Mouse (Mus musculus): ENCODE measurements around the gene N6amt1.

Gene N6amt1

GRCm38 (mm10) chr16:87324571-87324970, 29.4 kb upstream of the N6amt1 start:
- Histone ChIP-seq H3K4me3 (replicated peaks; ENCODE audit: low read length) (no peak overlapping the region), H3K9me3 (ENCODE audit: low read length) (no peaks in the 10 kb centered on the region), H3K4me1 (replicated peaks; ENCODE audit: low read depth, low read length) (no peaks in the 10 kb centered on the region), H3K27me3 (ENCODE audit: insufficient read depth, low read length) (no peaks in the 10 kb centered on the region), H3K36me3 (ENCODE audit: insufficient read depth, low read length) (no peaks in the 10 kb centered on the region)
- no peak for TF ChIP-seq NANOG (IDR thresholded peaks at IDR 0.05; ENCODE audit: borderline replicate concordance, low read length)
- TF ChIP-seq CTCF (conservative IDR thresholded peaks at IDR 0.05; ENCODE audit: low read length), result no peak
- no peak for TF ChIP-seq POU5F1 (IDR thresholded peaks at IDR 0.05; ENCODE audit: borderline replicate concordance, low read length)

- TF ChIP-seq POU5F1 (IDR thresholded peaks at IDR 0.05; ENCODE audit: borderline replicate concordance, low read length) (no peak), CTCF (conservative IDR thresholded peaks at IDR 0.05; ENCODE audit: low read length) (no peak), NANOG (IDR thresholded peaks at IDR 0.05; ENCODE audit: borderline replicate concordance, low read length) (no peak)
- Histone ChIP-seq H3K4me1 (replicated peaks; ENCODE audit: low read depth, low read length) (no peaks in the 10 kb centered on the region), H3K36me3 (ENCODE audit: insufficient read depth, low read length) (no peaks in the 10 kb centered on the region), H3K4me3 (replicated peaks; ENCODE audit: low read length) (no peak overlapping the region), H3K27me3 (ENCODE audit: insufficient read depth, low read length) (no peaks in the 10 kb centered on the region), H3K9me3 (ENCODE audit: low read length) (no peaks in the 10 kb centered on the region)
Measured at GRCm38 (mm10) chr16:87329986-87330385, 24.0 kb upstream of the N6amt1 start.

- Histone ChIP-seq H3K9me3 (ENCODE audit: low read length) (no peaks in the 10 kb centered on the region), H3K4me1 (replicated peaks; ENCODE audit: low read depth, low read length) (no peaks in the 10 kb centered on the region), H3K4me3 (replicated peaks; ENCODE audit: low read length) (no peak overlapping the region), H3K36me3 (ENCODE audit: insufficient read depth, low read length) (no peaks in the 10 kb centered on the region), H3K27me3 (ENCODE audit: insufficient read depth, low read length) (no peaks in the 10 kb centered on the region)
- no peak for TF ChIP-seq POU5F1 (IDR thresholded peaks at IDR 0.05; ENCODE audit: borderline replicate concordance, low read length)
Measured at GRCm38 (mm10) chr16:87334756-87335155, 19.2 kb upstream of the N6amt1 start.

GRCm38 (mm10) chr16:87341043-87341572, 12.9 kb upstream of the N6amt1 start:
- TF ChIP-seq NANOG (IDR thresholded peaks at IDR 0.05; ENCODE audit: borderline replicate concordance, low read length) (no peak), POU5F1 (IDR thresholded peaks at IDR 0.05; ENCODE audit: borderline replicate concordance, low read length) (no peak), CTCF (conservative IDR thresholded peaks at IDR 0.05; ENCODE audit: low read length) (no peak)
- Histone ChIP-seq H3K4me1 (replicated peaks; ENCODE audit: low read depth, low read length) (no peaks in the 10 kb centered on the region), H3K9me3 (ENCODE audit: low read length) (no peaks in the 10 kb centered on the region), H3K36me3 (ENCODE audit: insufficient read depth, low read length) (no peaks in the 10 kb centered on the region), H3K27me3 (ENCODE audit: insufficient read depth, low read length) (no peaks in the 10 kb centered on the region), H3K4me3 (replicated peaks; ENCODE audit: low read length) (no peak overlapping the region)

- Histone ChIP-seq H3K4me1 (replicated peaks; ENCODE audit: low read depth, low read length) (peaks cover 2% of the 10 kb centered on the region), H3K27me3 (ENCODE audit: insufficient read depth, low read length) (no peaks in the 10 kb centered on the region), H3K9me3 (ENCODE audit: low read length) (no peaks in the 10 kb centered on the region), H3K4me3 (replicated peaks; ENCODE audit: low read length) (no peak overlapping the region), H3K36me3 (ENCODE audit: insufficient read depth, low read length) (no peaks in the 10 kb centered on the region)
- TF ChIP-seq CTCF (conservative IDR thresholded peaks at IDR 0.05; ENCODE audit: low read length) (no peak), NANOG (IDR thresholded peaks at IDR 0.05; ENCODE audit: borderline replicate concordance, low read length) (no peak), POU5F1 (IDR thresholded peaks at IDR 0.05; ENCODE audit: borderline replicate concordance, low read length) (no peak)
Measured at GRCm38 (mm10) chr16:87348133-87348532, 5.9 kb upstream of the N6amt1 start.

- no peak overlapping the region for H3K4me3 ChIP-seq (replicated peaks; ENCODE audit: low read length)
- no peaks in the 10 kb centered on the region for H3K9me3 ChIP-seq (ENCODE audit: low read length)
- peaks cover 20% of the 10 kb centered on the region for H3K4me1 ChIP-seq (replicated peaks; ENCODE audit: low read depth, low read length)
- no peaks in the 10 kb centered on the region for H3K27me3 ChIP-seq (ENCODE audit: insufficient read depth, low read length)
- TF ChIP-seq NANOG (IDR thresholded peaks at IDR 0.05; ENCODE audit: borderline replicate concordance, low read length) (no peak), POU5F1 (IDR thresholded peaks at IDR 0.05; ENCODE audit: borderline replicate concordance, low read length) (no peak), CTCF (conservative IDR thresholded peaks at IDR 0.05; ENCODE audit: low read length) (no peak)
- peaks cover 6% of the 10 kb centered on the region for H3K36me3 ChIP-seq (ENCODE audit: insufficient read depth, low read length)
Measured at GRCm38 (mm10) chr16:87351386-87352105, 2.4 kb upstream of the N6amt1 start.

- Histone ChIP-seq H3K36me3 (ENCODE audit: insufficient read depth, low read length) (peaks cover 22% of the 10 kb centered on the region), H3K4me1 (replicated peaks; ENCODE audit: low read depth, low read length) (peaks cover 20% of the 10 kb centered on the region), H3K27me3 (ENCODE audit: insufficient read depth, low read length) (no peaks in the 10 kb centered on the region), H3K4me3 (replicated peaks; ENCODE audit: low read length) (peak overlapping the region; percentile 87), H3K9me3 (ENCODE audit: low read length) (no peaks in the 10 kb centered on the region)
- no peak for TF ChIP-seq NANOG (IDR thresholded peaks at IDR 0.05; ENCODE audit: borderline replicate concordance, low read length)
- no peak for TF ChIP-seq POU5F1 (IDR thresholded peaks at IDR 0.05; ENCODE audit: borderline replicate concordance, low read length)
- TF ChIP-seq CTCF (conservative IDR thresholded peaks at IDR 0.05; ENCODE audit: low read length), result no peak
Measured at GRCm38 (mm10) chr16:87353605-87354004, 380 bp upstream of the N6amt1 start.

- Histone ChIP-seq H3K4me1 (replicated peaks; ENCODE audit: low read depth, low read length) (peaks cover 20% of the 10 kb centered on the region), H3K4me3 (replicated peaks; ENCODE audit: low read length) (peak overlapping the region; percentile 87), H3K27me3 (ENCODE audit: insufficient read depth, low read length) (no peaks in the 10 kb centered on the region), H3K36me3 (ENCODE audit: insufficient read depth, low read length) (peaks cover 33% of the 10 kb centered on the region), H3K9me3 (ENCODE audit: low read length) (no peaks in the 10 kb centered on the region)
- no peak for TF ChIP-seq CTCF (conservative IDR thresholded peaks at IDR 0.05; ENCODE audit: low read length)
- TF ChIP-seq POU5F1 (IDR thresholded peaks at IDR 0.05; ENCODE audit: borderline replicate concordance, low read length), result no peak
- TF ChIP-seq NANOG (IDR thresholded peaks at IDR 0.05; ENCODE audit: borderline replicate concordance, low read length), result no peak
Measured at GRCm38 (mm10) chr16:87354748-87355147, 763 bp downstream of the N6amt1 start.

- Histone ChIP-seq H3K36me3 (ENCODE audit: insufficient read depth, low read length) (peaks cover 72% of the 10 kb centered on the region), H3K4me1 (replicated peaks; ENCODE audit: low read depth, low read length) (peaks cover 7% of the 10 kb centered on the region), H3K4me3 (replicated peaks; ENCODE audit: low read length) (no peak overlapping the region), H3K9me3 (ENCODE audit: low read length) (no peaks in the 10 kb centered on the region), H3K27me3 (ENCODE audit: insufficient read depth, low read length) (no peaks in the 10 kb centered on the region)
- no peak for TF ChIP-seq CTCF (conservative IDR thresholded peaks at IDR 0.05; ENCODE audit: low read length)
- no peak for TF ChIP-seq POU5F1 (IDR thresholded peaks at IDR 0.05; ENCODE audit: borderline replicate concordance, low read length)
Measured at GRCm38 (mm10) chr16:87360096-87360495, 6.1 kb downstream of the N6amt1 start.

Data from E14TG2a.4 (cell line).